In genomic region chr8:79386358-79386757, GRCm38 (mm10) we compare ENCODE assay signal across 18 mouse cellular contexts. TPM values are rescaled to one million over a fixed set of nuclear protein-coding genes. Genes with fewer than 3 reads are reported as not detected.
DNase-seq lines count a peak whose midpoint lies in the region; TF ChIP-seq lines count a peak whose summit lies in the region.
"Had no signal": no experiment of that assay in that cellular context is flagged by ENCODE, and none has a peak within 500 bp of the region (broad histone marks: within the 10 kb centered on the region; RNA-seq: fewer than 3 reads in every experiment).

No protein-coding gene starts in this region.

- intact Hi-C loops in left cerebral cortex, adult 2 months (cut with DNase I), result no loop called here
- intact Hi-C loops in left cerebral cortex, postnatal 36 days (cut with DNase I), result no loop called here

- H3K27me3 ChIP-seq in cerebellum, adult 2 months (ENCODE audit: control insufficient read depth, insufficient read depth, low read length), result no peaks in the 10 kb centered on the region
- H3K27me3 ChIP-seq: embryonic facial prominence, embryonic 12.5 days; midbrain, embryonic 13.5 days; neural tube, embryonic 15.5 days; stomach, embryonic 15.5 days had no signal

- TF ChIP-seq CTCF in cerebellum, adult 2 months (IDR thresholded peaks at IDR 0.05; ENCODE audit: borderline replicate concordance, insufficient read depth, low read depth, low read length), result peak; percentile 17; the same call in 1 of the 2 replicates
- peak; percentile 33 for TF ChIP-seq CTCF in left cerebral cortex, adult 2 months (IDR thresholded peaks at IDR 0.05)

- DNase-seq in cerebellum, adult 2 months, result no peak
- no peak for DNase-seq in cerebellum, postnatal 25 days
- DNase-seq in left cerebral cortex, adult 2 months (ENCODE audit: extremely low spot score in 1 of 2, low spot score in 2 of 2), result no peak
- DNase-seq in left cerebral cortex, postnatal 36 days (ENCODE audit: low spot score in 2 of 2), result no peak
- peak; percentile 64 for DNase-seq in ES-CJ7 (ENCODE audit: low read depth, low spot score)
- peak; percentile 34 for DNase-seq in naive thymus-derived CD4-positive, alpha-beta T cell, adult 2 months (ENCODE audit: low read depth)
- no peak for DNase-seq in spleen, adult 18-20 months
- no peak for DNase-seq in urinary bladder, postnatal 10 days (ENCODE audit: low spot score)
- DNase-seq: cerebellum, adult 9-11 months; gastrocnemius, postnatal 25 days; heart, postnatal 14 days; kidney, adult 8-10 months; left cerebral cortex, postnatal 4 days; lung, postnatal 10 days had no signal

- WGBS in cerebellum, adult 2 months, result 77% methylated on average over 6 of the region's 6 CpGs

- no peak overlapping the region for H3K4me3 ChIP-seq in cerebellum, adult 2 months (replicated peaks; ENCODE audit: insufficient read depth, low read depth, low read length)
- no peak overlapping the region for H3K4me3 ChIP-seq in left cerebral cortex, adult 2 months
- H3K4me3 ChIP-seq: embryonic facial prominence, embryonic 12.5 days; midbrain, embryonic 13.5 days; neural tube, embryonic 15.5 days; stomach, embryonic 15.5 days had no signal

- TF ChIP-seq POLR2A in cerebellum, adult 2 months (IDR thresholded peaks at IDR 0.05; ENCODE audit: borderline replicate concordance, insufficient read depth, low read length), result no peak

- H3K27ac ChIP-seq in cerebellum, adult 2 months (ENCODE audit: insufficient read depth, low read length), result no peak overlapping the region
- H3K27ac ChIP-seq in left cerebral cortex, adult 2 months, result no peak overlapping the region
- H3K27ac ChIP-seq: embryonic facial prominence, embryonic 12.5 days; midbrain, embryonic 13.5 days; neural tube, embryonic 15.5 days; stomach, embryonic 15.5 days had no signal

- peaks cover 14% of the 10 kb centered on the region for H3K4me1 ChIP-seq in cerebellum, adult 2 months (ENCODE audit: control insufficient read depth, insufficient read depth, low read length)

RNA-seq across cellular contexts. Expression of gene Smad1, which starts 13.0 kb away (rescaled TPM):
- 29.1 and 29.5 TPM in 2 replicates for polyA plus RNA-seq in cerebellum, adult 2 months (2012; rRNA removed)
- total RNA-seq in left cerebral cortex, adult 2 months (2021), result 10 to 100 TPM; 30.8 to 32.9 TPM
- 10 to 100 TPM; 29.4 to 30.1 TPM for total RNA-seq in left cerebral cortex, postnatal 36 days (2021)

Comparison
In these comparisons a context has a peak if more than half of its experiments do, and no peak if none do; other contexts are left out.
1. DNase-seq: peak in ES-CJ7 (single experiment) and naive thymus-derived CD4-positive, alpha-beta T cell, adult 2 months (single experiment); none in cerebellum, adult 2 months (0 of 2), cerebellum, postnatal 25 days (0 of 2), left cerebral cortex, adult 2 months (0 of 2), left cerebral cortex, postnatal 36 days (0 of 2), spleen, adult 18-20 months (0 of 2) and urinary bladder, postnatal 10 days (single experiment).